In genomic region chr6:65765057-65765456, GRCm38 (mm10) we compare ENCODE assay signal across 8 mouse cellular contexts. TPM values are rescaled to one million over a fixed set of nuclear protein-coding genes. Genes with fewer than 3 reads are reported as not detected.
DNase-seq lines count a peak whose midpoint lies in the region; ATAC-seq and TF ChIP-seq lines count a peak whose summit lies in the region.

No protein-coding gene starts in this region.

- H3K9me3 ChIP-seq in neural tube, embryonic 14.5 days (ENCODE audit: control insufficient read depth, low read length): no peaks in the 10 kb centered on the region

- peak; percentile 67 for DNase-seq in ovary, adult 18-20 months (ENCODE audit: low spot score)
- no peak for DNase-seq in ovary, postnatal 10 days (ENCODE audit: low spot score)
- peak; percentile 66 for DNase-seq in embryo, embryonic 10.5 days (ENCODE audit: low spot score)
- peak; percentile 3 for DNase-seq in heart, postnatal 25 days (ENCODE audit: low spot score)
- peak; percentile 54 to 57 for DNase-seq in kidney, postnatal 36 days
- no peak for DNase-seq in thymus, adult 2 months
- DNase-seq in right cerebral cortex, adult 18-20 months: no peak

- no peaks in the 10 kb centered on the region for H3K27me3 ChIP-seq in neural tube, embryonic 14.5 days (ENCODE audit: control insufficient read depth, insufficient read depth, low read length)
- H3K27me3 ChIP-seq in thymus, adult 2 months (ENCODE audit: control insufficient read depth, insufficient read depth, low read length): no peaks in the 10 kb centered on the region

- no peaks in the 10 kb centered on the region for H3K36me3 ChIP-seq in neural tube, embryonic 14.5 days (ENCODE audit: control insufficient read depth, insufficient read depth, low read length)
- H3K36me3 ChIP-seq in thymus, adult 2 months (ENCODE audit: control insufficient read depth, insufficient read depth, low read length): no peaks in the 10 kb centered on the region

- no peak overlapping the region for H3K27ac ChIP-seq in neural tube, embryonic 14.5 days (ENCODE audit: low read depth, low read length)
- no peak overlapping the region for H3K27ac ChIP-seq in thymus, adult 2 months (ENCODE audit: control insufficient read depth, insufficient read depth, low read length)

- TF ChIP-seq POLR2A in thymus, adult 2 months (IDR thresholded peaks at IDR 0.05; ENCODE audit: control insufficient read depth, extremely low read depth, insufficient read depth, low read length, poor library complexity): no peak

- intact Hi-C loops in heart, postnatal 25 days (cut with DNase I): no loop called here

- no peak overlapping the region for H3K4me2 ChIP-seq in neural tube, embryonic 14.5 days (ENCODE audit: low read depth, low read length)

- H3K4me3 ChIP-seq in neural tube, embryonic 14.5 days (ENCODE audit: low read depth, low read length): no peak overlapping the region
- no peak overlapping the region for H3K4me3 ChIP-seq in thymus, adult 2 months (ENCODE audit: control insufficient read depth, insufficient read depth, low read length)

- no peak for TF ChIP-seq CTCF in thymus, adult 2 months (IDR thresholded peaks at IDR 0.05; ENCODE audit: borderline replicate concordance, control insufficient read depth, extremely low read depth, insufficient read depth, low read length, poor library complexity)

- WGBS in neural tube, embryonic 14.5 days: 2% methylated on average over 8 of the region's 8 CpGs
- WGBS in thymus, adult 2 months: 6% methylated on average over 8 of the region's 8 CpGs

- H3K4me1 ChIP-seq in neural tube, embryonic 14.5 days (ENCODE audit: control insufficient read depth, insufficient read depth, low read length): no peaks in the 10 kb centered on the region
- no peaks in the 10 kb centered on the region for H3K4me1 ChIP-seq in thymus, adult 2 months (replicated peaks; ENCODE audit: control insufficient read depth, insufficient read depth, low read length)

- H3K9ac ChIP-seq in neural tube, embryonic 14.5 days (replicated peaks; ENCODE audit: low read depth, low read length): no peak overlapping the region

- ATAC-seq in neural tube, embryonic 14.5 days (ENCODE audit: low read depth): peak; percentile 90

RNA-seq across cellular contexts. Expression of gene Prdm5, which starts 13.7 kb away (rescaled TPM):
- 1 to 10 TPM; 7.2 to 7.6 TPM for total RNA-seq in heart, postnatal 25 days (2021)
- polyA plus RNA-seq in neural tube, embryonic 14.5 days (2014; fragmentation: Nextera tagmentation; extraction: Ambion mirVana): 4.4 and 6.7 TPM in 2 replicates
- polyA plus RNA-seq in thymus, adult 2 months (2012; rRNA removed): 0.85 and 0.97 TPM in 2 replicates

Comparison
In these comparisons a context has a peak if more than half of its experiments do, and no peak if none do; other contexts are left out.
1. DNase-seq: peak in ovary, adult 18-20 months (single experiment), embryo, embryonic 10.5 days (single experiment), heart, postnatal 25 days (single experiment) and kidney, postnatal 36 days (2 of 2); none in ovary, postnatal 10 days (single experiment), thymus, adult 2 months (single experiment) and right cerebral cortex, adult 18-20 months (single experiment).